Mouse (Mus musculus): ENCODE measurements around the gene I830077J02Rik. TPM values are rescaled to one million over a fixed set of nuclear protein-coding genes. Genes with fewer than 3 reads are reported as not detected.

The I830077J02Rik gene
- polyA plus RNA-seq (2015; fragmentation: Nextera tagmentation; extraction: Ambion mirVana) = 3.9 and 5.4 TPM in 2 replicates

DNA sequence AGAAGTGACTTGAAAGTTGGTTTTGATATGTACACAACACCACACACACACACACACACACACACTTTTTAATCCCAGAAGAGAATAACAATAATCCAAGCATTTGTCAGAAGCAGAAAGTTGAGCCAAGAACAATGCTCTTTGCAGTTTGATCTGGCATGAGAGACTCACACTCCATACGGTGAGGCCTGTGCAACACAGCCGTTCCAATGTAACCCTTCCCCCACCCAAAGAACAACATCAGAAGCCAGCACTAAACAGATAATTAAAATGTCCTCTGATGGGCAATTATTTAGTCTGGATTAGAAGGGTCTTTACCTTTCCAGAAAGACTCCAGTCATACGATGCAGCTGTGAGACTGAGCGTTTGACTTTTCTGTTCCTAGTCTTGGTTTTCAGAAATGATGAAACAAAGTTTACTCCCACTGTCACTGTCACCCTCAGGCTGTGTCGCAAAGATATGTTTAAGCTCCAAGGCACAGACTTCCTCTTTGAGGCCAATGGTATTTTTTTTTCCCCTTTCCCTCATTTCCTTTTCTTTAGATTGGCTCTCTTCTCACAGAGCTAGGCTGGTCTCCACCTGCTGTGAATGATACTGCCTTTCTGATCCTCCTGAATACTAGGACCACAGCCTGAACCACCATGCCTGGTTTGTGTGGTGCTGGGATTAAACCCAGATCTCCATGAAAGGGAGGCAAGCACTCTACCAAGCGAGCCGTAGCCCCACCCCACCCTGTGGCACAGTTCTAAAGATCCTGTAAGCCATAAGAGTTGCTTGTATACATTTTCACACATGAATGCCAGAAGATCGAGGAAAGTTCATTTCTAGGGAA, at the start of gene I830077J02Rik:
TSS of gene I830077J02Rik (minus strand) at position 425 of the 832 bp plus-strand sequence.
- Histone ChIP-seq H3K9ac (replicated peaks) (peak within 1 kb of the TSS; percentile 26; the same call in 1 of the 2 replicates), H3K36me3 (replicated peaks; ENCODE audit: insufficient read depth, low read length) (peaks cover 5% of the 10 kb centered on the region; the same call in 1 of the 2 replicates), H3K9me3 (ENCODE audit: low read length) (no peaks in the 10 kb centered on the region), H3K4me3 (ENCODE audit: low read depth, low read length) (peak within 1 kb of the TSS; percentile 35), H3K27ac (ENCODE audit: low read depth) (peak within 1 kb of the TSS; percentile 71), H3K27me3 (ENCODE audit: insufficient read depth, low read length) (no peaks in the 10 kb centered on the region), H3K4me2 (ENCODE audit: low read depth, low read length) (peak within 1 kb of the TSS; percentile 47), H3K4me1 (ENCODE audit: insufficient read depth) (no peaks in the 10 kb centered on the region; the same call in 1 of the 2 replicates)
- DNase-seq (no peak), ATAC-seq (peak; percentile 68)
- TF ChIP-seq CTCF (IDR thresholded peaks at IDR 0.05; ENCODE audit: low read depth) (no peak), EP300 (IDR thresholded peaks at IDR 0.05; ENCODE audit: low read depth) (no peak)
- 36% methylated on average over 8 of the region's 8 CpGs for whole genome bisulfite sequencing (ENCODE audit: insufficient replicate concordance)

DNA sequence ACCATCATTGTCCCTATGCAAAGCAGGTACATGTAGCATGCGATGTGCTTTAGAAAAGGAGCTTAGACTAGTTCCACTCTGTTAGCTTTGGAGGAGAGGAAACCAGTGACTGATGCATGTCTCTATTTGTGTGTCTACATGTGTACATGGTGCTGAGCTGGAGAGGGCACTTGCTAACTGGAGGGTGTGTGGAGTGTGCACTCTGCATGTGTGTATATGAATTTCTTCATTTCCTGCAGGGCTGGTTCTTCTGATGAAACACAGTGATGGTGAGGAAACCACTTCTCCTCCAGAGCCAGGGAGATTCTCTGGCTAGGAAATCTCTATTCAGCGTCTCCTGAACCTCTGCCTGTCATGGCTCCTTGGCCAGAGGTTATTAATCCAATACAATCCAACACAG, 41.7 kb upstream of the I830077J02Rik start:
- H3K4me1 ChIP-seq (ENCODE audit: insufficient read depth) = peaks cover 2% of the 10 kb centered on the region; the same call in 1 of the 2 replicates
- no peaks in the 10 kb centered on the region for H3K27me3 ChIP-seq (ENCODE audit: insufficient read depth, low read length)
- WGBS (ENCODE audit: insufficient replicate concordance) = 69% methylated on average over 2 of the region's 2 CpGs
- ATAC-seq = peak; percentile 66
- H3K4me3 ChIP-seq (ENCODE audit: low read depth, low read length) = no peak overlapping the region
- DNase-seq = no peak
- H3K9me3 ChIP-seq (ENCODE audit: low read length) = no peaks in the 10 kb centered on the region
- no peak overlapping the region for H3K27ac ChIP-seq (ENCODE audit: low read depth)
- H3K36me3 ChIP-seq (replicated peaks; ENCODE audit: insufficient read depth, low read length) = peaks cover 4% of the 10 kb centered on the region; the same call in 1 of the 2 replicates
- TF ChIP-seq CTCF (IDR thresholded peaks at IDR 0.05; ENCODE audit: low read depth) = no peak
- TF ChIP-seq EP300 (IDR thresholded peaks at IDR 0.05; ENCODE audit: low read depth) = no peak
- H3K9ac ChIP-seq (replicated peaks) = no peak overlapping the region
- no peak overlapping the region for H3K4me2 ChIP-seq (ENCODE audit: low read depth, low read length)

GRCm38 (mm10) chr3:105973411-105973810, 40.9 kb upstream of the I830077J02Rik start, which contains the start of gene Ovgp1:
TSS of gene Ovgp1 (plus strand) at chr3:105973711.
- H3K36me3 ChIP-seq (replicated peaks; ENCODE audit: insufficient read depth, low read length) = peaks cover 12% of the 10 kb centered on the region
- H3K4me3 ChIP-seq (ENCODE audit: low read depth, low read length) = no peak within 1 kb of the TSS
- H3K27ac ChIP-seq (ENCODE audit: low read depth) = no peak within 1 kb of the TSS
- TF ChIP-seq EP300 (IDR thresholded peaks at IDR 0.05; ENCODE audit: low read depth) = no peak
- TF ChIP-seq CTCF (IDR thresholded peaks at IDR 0.05; ENCODE audit: low read depth) = no peak
- H3K27me3 ChIP-seq (ENCODE audit: insufficient read depth, low read length) = no peaks in the 10 kb centered on the region
- DNase-seq (no peak), ATAC-seq (0 out of 2 replicates have a peak, but pooled peaks have one; percentile 21)
- H3K4me2 ChIP-seq (ENCODE audit: low read depth, low read length) = no peak within 1 kb of the TSS
- WGBS (ENCODE audit: insufficient replicate concordance) = 69% methylated on average over 3 of the region's 3 CpGs
- no peaks in the 10 kb centered on the region for H3K9me3 ChIP-seq (ENCODE audit: low read length)
- no peak within 1 kb of the TSS for H3K9ac ChIP-seq (replicated peaks)
- H3K4me1 ChIP-seq (ENCODE audit: insufficient read depth) = peaks cover 2% of the 10 kb centered on the region; the same call in 1 of the 2 replicates

GRCm38 (mm10) chr3:105971831-105972446, 39.5 kb upstream of the I830077J02Rik start:
- DNase-seq = no peak
- Histone ChIP-seq H3K9me3 (ENCODE audit: low read length) (no peaks in the 10 kb centered on the region), H3K4me3 (ENCODE audit: low read depth, low read length) (no peak overlapping the region), H3K27me3 (ENCODE audit: insufficient read depth, low read length) (no peaks in the 10 kb centered on the region), H3K4me2 (ENCODE audit: low read depth, low read length) (no peak overlapping the region), H3K9ac (replicated peaks) (no peak overlapping the region), H3K36me3 (replicated peaks; ENCODE audit: insufficient read depth, low read length) (peaks cover 24% of the 10 kb centered on the region), H3K4me1 (ENCODE audit: insufficient read depth) (peaks cover 2% of the 10 kb centered on the region; the same call in 1 of the 2 replicates), H3K27ac (ENCODE audit: low read depth) (no peak overlapping the region)
- no peak for ATAC-seq
- 71% methylated on average over 5 of the region's 5 CpGs for WGBS (ENCODE audit: insufficient replicate concordance)
- TF ChIP-seq EP300 (IDR thresholded peaks at IDR 0.05; ENCODE audit: low read depth) (no peak), CTCF (IDR thresholded peaks at IDR 0.05; ENCODE audit: low read depth) (no peak)

GRCm38 (mm10) chr3:105960700-105961099, 28.2 kb upstream of the I830077J02Rik start:
- WGBS (ENCODE audit: insufficient replicate concordance) = 97% methylated on average over 2 of the region's 2 CpGs
- H3K4me1 ChIP-seq (ENCODE audit: insufficient read depth) = peaks cover 22% of the 10 kb centered on the region
- peak; percentile 56 for TF ChIP-seq CTCF (IDR thresholded peaks at IDR 0.05; ENCODE audit: low read depth)
- no peak for TF ChIP-seq EP300 (IDR thresholded peaks at IDR 0.05; ENCODE audit: low read depth)
- no peak overlapping the region for H3K27ac ChIP-seq (ENCODE audit: low read depth)
- peak overlapping the region; percentile 99; the same call in 1 of the 2 replicates for H3K4me2 ChIP-seq (ENCODE audit: low read depth, low read length)
- H3K4me3 ChIP-seq (ENCODE audit: low read depth, low read length) = no peak overlapping the region
- no peaks in the 10 kb centered on the region for H3K9me3 ChIP-seq (ENCODE audit: low read length)
- no peak overlapping the region for H3K9ac ChIP-seq (replicated peaks)
- no peak for ATAC-seq
- H3K27me3 ChIP-seq (ENCODE audit: insufficient read depth, low read length) = no peaks in the 10 kb centered on the region
- no peak for DNase-seq
- peaks cover 46% of the 10 kb centered on the region for H3K36me3 ChIP-seq (replicated peaks; ENCODE audit: insufficient read depth, low read length)

DNA sequence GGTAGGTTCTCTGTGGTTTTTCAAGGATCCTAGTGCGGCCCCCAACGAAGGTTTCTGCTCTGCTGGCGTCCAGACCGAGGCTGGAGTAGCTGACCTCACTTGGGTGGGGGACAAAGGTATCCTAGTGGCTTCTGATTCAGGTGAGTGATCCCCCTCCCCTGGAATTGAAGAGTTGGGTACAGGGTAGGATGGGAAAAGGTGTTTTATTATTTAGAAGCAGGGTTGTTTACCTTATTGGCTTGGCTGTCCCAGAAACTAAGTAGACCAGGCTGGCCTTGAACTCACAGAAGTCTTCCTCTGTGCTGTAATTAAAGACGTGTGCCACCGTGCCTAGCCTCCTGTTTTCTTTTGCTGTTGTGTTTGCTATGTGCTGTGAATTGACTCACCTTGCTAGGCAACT, 27.5 kb upstream of the I830077J02Rik start, which contains the start of gene Atp5f1:
TSS of gene Atp5f1 (minus strand) at position 101 of the 400 bp plus-strand sequence.
- H3K27me3 ChIP-seq (ENCODE audit: insufficient read depth, low read length) = no peaks in the 10 kb centered on the region
- peak within 1 kb of the TSS; percentile 99 for H3K27ac ChIP-seq (ENCODE audit: low read depth)
- H3K36me3 ChIP-seq (replicated peaks; ENCODE audit: insufficient read depth, low read length) = peaks cover 42% of the 10 kb centered on the region
- TF ChIP-seq EP300 (IDR thresholded peaks at IDR 0.05; ENCODE audit: low read depth) (no peak), CTCF (IDR thresholded peaks at IDR 0.05; ENCODE audit: low read depth) (no peak)
- peak within 1 kb of the TSS; percentile 94 for H3K9ac ChIP-seq (replicated peaks)
- H3K4me1 ChIP-seq (ENCODE audit: insufficient read depth) = peaks cover 22% of the 10 kb centered on the region
- DNase-seq = no peak
- H3K9me3 ChIP-seq (ENCODE audit: low read length) = no peaks in the 10 kb centered on the region
- 6% methylated on average over 6 of the region's 6 CpGs for WGBS (ENCODE audit: insufficient replicate concordance)
- H3K4me3 ChIP-seq (ENCODE audit: low read depth, low read length) = peak within 1 kb of the TSS; percentile 79
- no peak for ATAC-seq
- peak within 1 kb of the TSS; percentile 99 for H3K4me2 ChIP-seq (ENCODE audit: low read depth, low read length)
